Mouse (Mus musculus) left cerebral cortex, postnatal 25 days (tissue): ENCODE measurements around the gene Gm28036. TPM values are rescaled to one million over a fixed set of nuclear protein-coding genes. Genes with fewer than 3 reads are reported as not detected.
A peak's percentile ranks its signal among the peaks of the same experiment; 100 is the strongest.

ENCODE experiments used
- DNase-seq, 2 experiments: peaks; one replicate each; pipeline ENCODE4 v3.0.0; 2022; ENCODE audit warnings: low spot score in 2 of 2, mixed read lengths in 1 of 2
- intact Hi-C: fragments of 180-260 bp; cut with DNase I; formaldehyde crosslinking; loops from one replicate; pipeline ENCODE4 v1.15.1; 2025
- total RNA-seq, 2 experiments: library from RNA; stranded (reverse); gene quantifications; 2 replicates each; pipeline ENCODE4 v1.2.3; 2021

Gm28036 gene
- total RNA-seq, 2 experiments from 2014 or later: 19.1 to 22.0 TPM

DNA sequence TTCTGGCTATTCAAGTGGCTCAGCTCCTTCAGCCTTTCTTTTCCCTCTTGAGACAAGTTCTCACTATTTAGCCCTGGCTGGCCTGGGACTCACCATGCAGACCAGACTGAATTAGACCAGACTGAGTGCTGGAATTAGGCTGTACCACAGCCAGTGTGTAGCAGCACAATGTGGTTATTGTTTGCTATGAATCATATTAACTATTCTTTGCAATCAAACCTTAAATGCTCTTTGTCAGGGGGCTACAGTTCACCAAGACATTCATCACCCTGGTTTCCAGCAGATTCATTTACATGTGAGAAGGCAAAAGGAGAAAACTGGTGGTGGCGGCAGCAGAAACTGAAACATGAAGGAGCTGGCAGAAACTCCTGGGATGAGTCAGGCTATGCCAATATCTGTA, 37.1 kb downstream of the Gm28036 start:
- intact Hi-C loops: no loop called here
- peak in 1 of 2 experiments; percentile 67 for DNase-seq

DNA sequence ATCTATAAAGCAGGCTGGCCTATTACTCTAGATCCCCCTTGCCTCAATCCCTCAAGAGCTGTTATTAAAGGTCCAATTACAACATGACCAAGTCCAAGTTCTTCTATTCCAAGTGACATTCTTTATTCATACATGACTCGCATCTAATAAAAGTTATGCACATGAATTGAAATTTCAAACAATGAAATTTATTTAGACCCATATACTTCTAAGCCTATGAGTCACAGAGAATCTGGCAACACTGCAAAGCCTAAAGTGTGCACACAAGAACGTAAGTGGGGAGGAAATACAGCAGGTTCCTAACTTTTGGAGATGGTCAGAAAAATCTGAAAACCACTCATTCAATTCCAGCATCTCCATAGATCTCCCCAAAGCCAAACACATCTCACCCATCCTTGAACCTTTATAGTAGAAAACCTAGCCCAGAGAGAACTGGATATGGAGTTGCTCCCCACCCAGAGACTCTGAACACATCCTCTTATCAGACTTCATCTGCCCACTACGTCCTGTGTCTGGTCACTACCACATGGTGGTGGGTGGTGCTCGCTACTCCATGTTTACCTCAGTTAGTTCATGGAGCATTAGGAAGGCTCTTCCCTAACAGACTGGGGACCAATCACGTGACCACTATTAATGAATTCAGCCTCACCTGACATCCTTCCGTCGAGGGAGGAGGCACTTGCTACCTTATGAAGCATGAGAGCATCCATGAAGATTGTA, 39.3 kb downstream of the Gm28036 start:
- no peak for DNase-seq
- intact Hi-C loops: no loop called here

DNA sequence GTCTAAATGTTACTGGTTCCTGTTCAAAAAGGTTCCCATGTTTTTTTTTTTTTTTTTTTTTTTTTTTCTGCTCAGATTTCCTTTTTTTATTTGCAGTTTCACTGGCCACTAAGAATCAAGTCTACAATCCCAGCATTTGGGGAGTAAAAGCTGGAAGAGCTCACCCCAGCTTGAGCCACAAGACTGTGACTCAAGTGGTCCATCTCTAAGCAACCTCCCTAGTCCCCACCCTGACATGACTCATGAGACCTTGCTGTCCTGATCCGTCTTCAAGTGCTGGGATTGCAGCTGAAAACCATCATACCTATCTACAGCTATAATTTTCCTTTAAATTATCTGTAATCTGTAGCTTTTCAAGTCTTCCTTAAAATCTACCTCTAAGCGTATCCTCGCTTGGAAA, 42.4 kb downstream of the Gm28036 start:
- no peak for DNase-seq
- intact Hi-C loops: no loop called here

DNA sequence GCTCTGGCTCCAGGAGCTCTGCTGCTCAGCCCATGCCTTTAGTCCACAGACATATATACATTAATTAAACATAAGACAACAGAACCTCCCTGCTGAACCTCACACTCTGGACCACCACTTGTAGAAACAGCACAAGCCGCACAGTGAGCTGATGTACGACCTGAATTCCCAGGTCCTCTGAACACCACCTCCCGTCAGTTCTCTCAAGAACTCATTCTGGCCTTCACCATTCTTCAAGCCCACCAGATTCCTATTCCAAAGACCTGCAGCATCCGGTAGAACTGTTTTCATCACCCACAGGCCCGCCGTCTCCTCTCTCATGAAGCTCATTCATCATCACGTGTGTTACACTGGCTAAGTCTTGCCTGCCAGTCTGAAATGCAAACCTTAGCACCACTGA, 46.5 kb downstream of the Gm28036 start:
- intact Hi-C loops: no loop called here
- no peak for DNase-seq

DNA sequence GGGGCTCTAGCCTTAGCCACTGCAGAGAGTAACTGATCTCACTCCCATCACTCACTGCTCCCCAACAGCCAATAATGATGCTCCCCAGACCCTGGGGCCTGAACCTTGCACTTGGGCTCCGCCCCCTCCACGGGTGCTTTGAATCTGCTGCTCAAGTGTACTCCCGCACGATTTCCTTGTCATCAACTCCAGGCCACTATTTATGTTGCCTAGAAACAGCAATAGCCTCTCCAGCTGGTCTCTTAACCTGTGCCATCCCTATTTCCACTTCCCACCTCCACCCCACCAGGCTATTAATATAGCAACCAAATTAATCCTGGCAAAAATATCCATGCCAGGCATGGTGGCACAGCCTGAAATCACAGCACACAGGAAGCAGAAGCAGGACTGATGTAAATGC, 47.2 kb downstream of the Gm28036 start:
- intact Hi-C loops: no loop called here
- DNase-seq: no peak

DNA sequence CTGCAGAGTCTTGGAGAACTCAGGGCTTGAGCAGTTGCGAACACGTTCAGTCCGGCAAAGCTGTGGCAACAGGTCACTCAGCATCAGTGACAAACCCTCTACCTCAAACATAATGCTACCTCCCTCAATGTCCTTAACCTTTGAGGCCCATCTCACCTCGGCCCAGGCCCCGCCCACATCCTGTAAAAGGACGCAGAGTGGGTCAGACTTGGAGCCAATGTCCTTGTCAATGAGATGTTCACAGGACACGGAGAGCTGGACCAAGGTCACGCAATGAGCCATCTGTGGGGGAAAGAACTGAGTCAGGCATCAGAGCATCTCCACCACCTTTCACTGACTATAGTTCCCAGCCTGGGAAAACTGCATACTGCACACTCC, 47.7 kb downstream of the Gm28036 start:
- intact Hi-C loops: no loop called here
- DNase-seq: no peak

DNA sequence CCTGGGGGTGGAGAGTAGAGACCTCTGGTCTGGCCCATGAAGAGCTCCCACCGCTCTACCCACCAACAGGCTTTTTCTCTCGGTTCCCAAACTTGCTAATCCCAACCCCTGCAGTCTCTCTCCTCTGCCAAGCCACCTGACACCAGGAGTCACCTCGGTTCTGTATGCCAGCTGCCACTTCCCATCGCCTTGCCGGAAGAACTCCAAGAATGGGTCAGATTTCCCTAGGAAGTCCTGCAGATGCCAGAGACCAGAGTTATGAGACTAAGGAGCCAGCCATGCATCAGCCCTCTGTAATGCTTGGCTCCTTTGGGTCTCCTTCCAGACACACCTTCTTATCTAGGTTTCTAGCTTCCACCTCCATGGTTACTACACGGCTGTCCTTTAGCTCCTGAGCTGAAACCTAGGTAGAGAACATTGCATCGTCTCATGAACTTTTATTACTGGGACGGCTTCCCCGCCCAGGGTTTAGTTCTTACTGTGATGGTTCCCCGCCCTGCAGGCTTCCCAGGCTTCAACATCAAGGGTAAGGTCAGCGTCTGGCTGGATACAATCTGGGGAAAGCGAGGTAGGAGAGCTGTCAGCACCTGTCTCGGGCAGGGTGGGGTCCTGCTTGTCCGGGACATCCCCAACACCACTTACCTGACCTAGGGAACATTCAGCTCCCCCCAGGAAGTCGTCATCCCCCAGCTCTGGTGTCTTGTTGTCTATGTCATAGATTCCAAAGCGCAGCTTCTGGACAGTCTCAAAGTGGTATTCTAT, 48.3 kb downstream of the Gm28036 start:
- intact Hi-C loops: no loop called here
- DNase-seq: no peak

DNA sequence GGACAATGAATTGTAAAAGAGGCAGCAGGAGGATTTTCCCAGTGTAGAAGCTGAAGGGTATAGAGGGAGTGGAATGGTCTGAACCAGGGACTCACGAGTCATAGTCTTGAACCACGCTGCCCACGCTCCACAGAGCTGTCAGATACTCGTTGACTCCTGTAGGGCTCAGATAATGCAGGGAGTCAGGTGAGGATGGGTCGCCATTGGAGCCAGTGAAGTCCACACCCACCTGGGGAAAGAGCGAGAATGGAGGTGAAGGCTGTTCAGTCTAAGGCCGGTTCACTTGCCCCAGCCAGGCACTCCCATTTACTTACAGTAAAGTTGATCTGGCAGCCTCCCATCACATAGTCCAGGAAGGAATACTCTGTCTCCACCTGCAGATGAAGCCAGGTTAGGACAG, 49.4 kb downstream of the Gm28036 start:
- no peak for DNase-seq
- intact Hi-C loops: no loop called here

DNA sequence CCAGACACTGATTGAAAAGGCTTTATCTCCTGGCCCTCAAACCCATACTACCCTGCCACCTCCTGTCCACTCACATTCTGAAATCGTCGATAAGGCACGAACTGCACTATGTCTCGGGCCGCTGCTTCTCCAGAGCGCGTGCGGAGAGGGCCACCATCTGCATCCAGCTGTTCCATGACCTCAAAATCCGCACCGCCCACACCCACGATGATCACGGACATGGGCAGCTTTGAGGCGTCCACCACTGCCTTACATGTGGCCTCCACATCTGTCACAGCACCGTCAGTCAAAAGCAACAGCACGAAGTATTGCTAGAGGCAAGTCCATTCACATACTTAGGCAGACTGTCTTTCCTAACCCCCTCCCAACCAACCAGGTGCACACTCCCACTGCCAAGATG, 53.2 kb downstream of the Gm28036 start:
- no peak for DNase-seq
- intact Hi-C loops: no loop called here

DNA sequence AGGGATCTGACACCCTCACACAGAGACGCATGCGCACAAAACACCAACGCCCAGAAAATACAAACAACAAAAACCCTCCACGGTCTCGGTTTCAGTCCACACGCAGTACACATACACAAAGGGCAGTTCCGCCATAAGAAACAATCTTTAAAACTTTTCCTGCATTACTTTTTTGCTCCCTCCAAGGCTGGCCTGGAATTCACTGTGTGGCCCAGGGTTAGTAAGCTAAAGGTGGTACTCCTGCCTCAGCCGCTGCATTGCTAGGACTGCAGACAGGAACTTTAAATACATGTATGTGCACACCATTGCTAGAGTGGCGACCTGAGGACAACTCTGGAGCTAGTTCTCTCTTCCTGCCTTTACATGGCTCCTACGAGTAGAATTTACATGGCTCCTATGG, 55.7 kb downstream of the Gm28036 start:
- DNase-seq: no peak
- intact Hi-C loops: no loop called here

DNA sequence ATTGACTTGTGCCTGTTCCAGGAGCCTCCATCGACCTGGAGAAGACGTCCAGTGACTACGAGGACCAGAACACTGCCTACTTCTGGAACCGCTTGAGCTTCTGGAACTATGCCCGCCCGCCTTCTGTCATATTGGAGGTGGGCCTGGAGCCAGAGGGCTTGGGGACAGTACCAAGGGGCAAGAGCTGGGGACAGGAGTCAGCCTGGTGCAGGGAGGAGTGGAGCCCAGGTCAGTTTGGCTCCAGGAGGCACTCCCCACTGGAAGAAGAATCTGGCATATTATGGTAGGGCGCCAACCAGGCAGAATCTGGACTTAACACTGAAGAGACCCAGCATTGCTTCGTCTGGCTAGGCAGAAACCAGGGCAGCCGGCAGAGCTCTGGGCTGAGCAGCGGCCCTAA, 59.0 kb downstream of the Gm28036 start:
- DNase-seq: no peak
- intact Hi-C loops: no loop called here

DNA sequence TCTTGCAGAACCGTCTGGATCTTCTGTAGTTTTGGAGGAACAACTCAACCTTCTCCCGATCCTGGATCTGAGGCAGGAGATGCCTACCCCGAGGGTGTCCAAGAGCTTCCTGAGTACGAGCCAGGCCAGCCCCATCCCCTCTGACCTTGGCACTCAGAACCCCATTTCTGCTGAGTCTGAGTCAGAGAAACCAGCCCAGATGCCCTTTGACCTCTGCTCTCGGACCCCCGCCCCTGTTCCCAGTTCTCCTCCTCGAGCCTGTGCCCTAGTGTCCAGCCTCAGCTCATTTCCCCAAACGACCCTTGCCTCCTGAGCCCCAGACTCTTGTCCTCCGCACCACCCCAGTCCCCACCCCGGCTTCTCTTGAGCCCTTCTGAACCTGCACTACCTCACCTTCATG, 60.8 kb downstream of the Gm28036 start:
- DNase-seq: no peak
- intact Hi-C loops: no loop called here

DNA sequence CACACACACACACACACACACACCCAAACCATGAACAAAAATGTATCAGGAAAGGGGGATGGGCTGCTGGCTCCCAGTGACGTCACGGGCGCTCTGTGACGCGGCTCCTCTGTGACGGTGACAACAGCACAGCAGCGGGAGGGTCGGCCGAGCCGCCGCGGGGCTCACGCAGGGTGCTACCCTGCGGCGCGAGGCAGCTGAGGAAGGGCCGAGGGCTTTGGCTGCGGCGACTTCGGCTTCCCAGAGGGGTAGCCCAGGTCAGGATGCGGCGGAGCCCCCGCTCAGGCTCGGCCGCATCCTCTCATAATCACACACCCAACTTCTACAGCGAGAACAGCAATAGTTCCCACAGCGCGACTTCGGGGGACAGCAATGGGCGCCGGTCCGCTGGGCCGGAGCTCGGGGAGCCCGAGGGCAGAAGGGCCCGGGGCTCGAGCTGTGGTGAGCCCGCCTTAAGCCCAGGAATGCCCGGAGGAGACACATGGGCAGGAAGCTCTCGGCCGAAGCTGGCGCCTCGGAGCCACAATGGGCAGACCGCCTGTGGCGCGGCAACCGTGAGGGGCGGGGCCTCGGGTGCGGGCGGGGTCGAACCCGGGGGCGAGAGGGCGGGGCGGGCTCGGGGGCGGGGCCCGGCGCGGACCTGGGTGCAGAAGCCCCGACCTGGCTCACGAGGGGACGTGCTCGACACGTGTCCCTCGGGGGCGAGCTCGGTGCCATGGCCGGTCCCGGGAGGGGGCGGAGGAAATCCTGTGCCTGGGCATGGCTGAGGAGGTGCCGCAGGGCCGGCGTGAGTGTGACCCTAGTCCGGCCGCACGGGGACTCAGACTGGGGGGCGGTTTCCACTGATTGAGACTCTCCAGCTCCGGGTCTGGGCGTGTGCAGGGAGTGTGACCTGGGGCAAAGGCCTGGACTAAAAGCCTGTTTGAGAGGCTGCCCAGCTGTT, 61.5 kb downstream of the Gm28036 start, which contains the start of gene Spag4:
Spag4 (plus strand) TSS at position 77 of the 943 bp plus-strand sequence.
- intact Hi-C loops: no loop called here
- DNase-seq: peak; percentile 61 to 67

DNA sequence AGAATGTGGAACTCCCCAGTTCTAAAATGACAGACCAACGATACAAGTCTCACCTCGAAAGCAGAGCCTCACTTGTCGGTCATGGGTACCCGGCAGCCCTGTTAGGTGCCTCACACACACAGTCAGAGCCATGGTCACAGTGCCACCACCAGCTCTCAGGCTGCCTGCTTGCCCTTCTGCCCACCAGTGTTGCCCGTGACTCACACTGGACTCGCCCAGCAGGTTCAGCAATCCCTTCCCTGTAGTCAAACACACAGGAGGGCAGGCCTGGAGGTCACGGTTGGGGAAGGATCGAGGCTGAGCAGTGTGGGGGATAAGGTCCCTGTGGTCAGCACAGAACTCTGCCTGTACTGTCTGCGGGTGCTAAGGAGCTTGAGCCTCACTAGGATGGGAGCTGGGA, 74.1 kb downstream of the Gm28036 start, which contains the start of gene Fer1l4:
Fer1l4 (minus strand) TSS at position 132 of the 400 bp plus-strand sequence.
- DNase-seq: no peak
- intact Hi-C loops: no loop called here

DNA sequence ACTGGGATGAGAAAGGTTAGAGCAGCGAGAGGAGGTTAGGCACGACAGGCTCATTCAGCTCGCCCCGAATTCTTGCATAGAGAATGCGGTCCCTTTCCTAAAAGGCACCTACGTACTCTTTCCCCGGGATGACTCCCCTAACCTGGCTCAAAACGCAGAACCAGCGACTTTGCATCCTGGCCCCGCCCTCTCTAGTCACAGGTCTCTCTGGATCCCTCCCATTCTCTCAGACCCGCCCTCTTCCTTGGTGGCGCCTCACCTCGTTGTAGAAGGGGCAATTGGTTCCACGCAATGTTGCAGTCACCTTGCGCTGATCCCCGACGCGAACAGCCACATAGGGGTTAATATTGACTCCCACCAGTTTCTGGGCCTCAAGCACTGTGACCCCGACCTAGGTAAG, 79.0 kb downstream of the Gm28036 start:
- intact Hi-C loops: no loop called here

DNA sequence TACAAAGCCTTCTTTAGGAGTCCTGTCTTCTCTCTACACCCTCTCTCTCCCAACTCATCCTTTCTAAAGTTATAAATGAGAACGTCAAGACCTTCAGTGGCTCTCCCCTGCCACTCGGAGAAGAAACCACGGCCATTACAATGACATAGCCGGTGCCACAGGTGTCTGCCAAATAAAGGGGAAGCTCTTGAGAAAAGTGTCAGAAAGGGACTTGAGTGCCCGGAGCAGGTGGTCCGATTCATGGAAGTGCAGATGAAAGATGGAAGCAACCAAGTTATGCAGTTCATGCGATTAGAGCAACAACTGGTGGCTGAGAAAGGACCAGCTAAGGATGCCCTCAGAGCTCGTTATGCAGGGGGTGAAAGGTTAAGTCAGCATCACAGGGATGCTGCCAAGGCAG, 84.0 kb downstream of the Gm28036 start:
- intact Hi-C loops: no loop called here
- DNase-seq: no peak

More for the DNA sequence above, 79.0 kb downstream of the Gm28036 start:
- no peak for DNase-seq

DNA sequence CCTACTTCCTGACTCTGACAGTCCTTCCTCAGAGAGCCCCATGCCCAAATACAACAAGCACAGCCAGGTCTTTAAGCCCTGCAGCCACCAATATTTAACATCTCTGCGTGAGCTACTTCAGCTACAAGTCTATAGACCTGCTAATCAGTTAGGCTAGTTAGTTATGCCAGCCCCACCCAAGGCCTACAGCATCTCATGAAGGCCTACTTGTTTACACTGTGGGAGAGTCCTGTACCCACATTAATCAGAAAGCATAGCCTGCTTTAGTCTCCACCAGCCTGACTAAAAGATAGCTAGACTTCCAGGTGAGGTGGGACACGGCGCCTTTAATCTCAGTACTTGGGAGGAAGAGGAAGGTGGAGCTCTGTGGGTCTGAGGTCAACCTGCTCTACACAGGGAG, 87.5 kb downstream of the Gm28036 start:
- intact Hi-C loops: no loop called here
- no peak for DNase-seq

DNA sequence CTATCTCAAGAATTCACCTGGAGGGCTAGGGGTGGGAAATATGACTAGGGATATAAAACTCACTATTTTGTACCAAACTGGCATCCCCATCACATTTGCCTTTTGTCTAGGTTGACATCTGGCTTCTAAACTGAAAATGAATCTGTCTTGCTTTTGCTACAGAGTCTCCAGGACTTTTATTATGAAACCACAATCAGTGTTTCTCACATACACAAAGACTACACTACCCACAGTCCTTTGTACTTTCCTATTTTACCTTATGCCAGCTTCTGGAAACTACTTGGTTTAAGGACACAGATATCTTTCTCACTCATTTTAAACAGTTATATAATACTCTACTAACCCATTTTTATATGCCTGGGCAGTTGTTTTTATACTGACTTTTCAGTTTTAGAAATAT, 101.4 kb downstream of the Gm28036 start:
- intact Hi-C loops: no loop called here
- DNase-seq: no peak
